ENCODE assay signal across 17 mouse cellular contexts in genomic region chr6:91690222-91690621, GRCm38 (mm10). TPM values are rescaled to one million over a fixed set of nuclear protein-coding genes. Genes with fewer than 3 reads are reported as not detected.
DNase-seq lines count a peak whose midpoint lies in the region; ATAC-seq and TF ChIP-seq lines count a peak whose summit lies in the region.
"Had no signal": no experiment of that assay in that cellular context is flagged by ENCODE, and none has a peak within 500 bp of the region (broad histone marks: within the 10 kb centered on the region; RNA-seq: fewer than 3 reads in every experiment).

No protein-coding gene starts in this region.

- ATAC-seq in kidney, embryonic 16.5 days (ENCODE audit: low FRiP score, low TSS enrichment): no peak; the same call in 1 of the 2 replicates
- ATAC-seq in liver, postnatal 0 days: no peak
- no peak for ATAC-seq in erythroblast, adult 5-6 weeks (replicated peaks; ENCODE audit: low FRiP score, poor library complexity, severe bottlenecking)
- ATAC-seq: forebrain, embryonic 13.5 days had no signal

- peak; percentile 93; the same call in 1 of the 2 replicates for TF ChIP-seq POLR2A in testis, adult 2 months (IDR thresholded peaks at IDR 0.05; ENCODE audit: control insufficient read depth, low read depth, low read length)

- no peak overlapping the region for H3K9ac ChIP-seq in kidney, embryonic 16.5 days (replicated peaks; ENCODE audit: low read length)
- no peak overlapping the region for H3K9ac ChIP-seq in liver, postnatal 0 days (replicated peaks)
- H3K9ac ChIP-seq: forebrain, embryonic 13.5 days; heart, embryonic 15.5 days; liver, embryonic 14.5 days; neural tube, embryonic 13.5 days had no signal

- H3K27ac ChIP-seq in kidney, embryonic 16.5 days (ENCODE audit: low read length): peak overlapping the region; percentile 74
- peak overlapping the region; percentile 56; the same call in 1 of the 2 replicates for H3K27ac ChIP-seq in testis, adult 2 months (ENCODE audit: control insufficient read depth, insufficient read depth, low read depth, low read length)
- 0 out of 2 replicates have a peak overlapping the region, but pooled peaks have one; percentile 24 for H3K27ac ChIP-seq in liver, postnatal 0 days (ENCODE audit: low read depth)
- H3K27ac ChIP-seq: forebrain, embryonic 13.5 days; heart, embryonic 15.5 days; limb, embryonic 10.5 days; liver, embryonic 14.5 days; neural tube, embryonic 13.5 days had no signal

- no peak for DNase-seq in kidney, adult 18-20 months
- DNase-seq in testis, postnatal 10 days (ENCODE audit: low spot score): no peak
- DNase-seq in liver, postnatal 0 days: no peak
- no peak for DNase-seq in cerebellum, adult 9-11 months
- DNase-seq: adrenal gland, postnatal 36 days; cerebellum, adult 9-10 months; layer of hippocampus, postnatal 36 days; lung, postnatal 10 days; thymus, adult 18-20 months had no signal

- no peak overlapping the region for H3K4me3 ChIP-seq in kidney, embryonic 16.5 days (ENCODE audit: low read length)
- peak overlapping the region; percentile 77 for H3K4me3 ChIP-seq in testis, adult 2 months (ENCODE audit: control insufficient read depth, low read depth, low read length)
- H3K4me3 ChIP-seq in liver, postnatal 0 days (ENCODE audit: low read depth, low read length): no peak overlapping the region
- H3K4me3 ChIP-seq: forebrain, embryonic 13.5 days; heart, embryonic 15.5 days; limb, embryonic 10.5 days; neural tube, embryonic 13.5 days had no signal

- no peak for TF ChIP-seq EP300 in liver, postnatal 0 days (IDR thresholded peaks at IDR 0.05; ENCODE audit: low read depth)

- no peaks in the 10 kb centered on the region for H3K27me3 ChIP-seq in kidney, embryonic 16.5 days (ENCODE audit: insufficient read depth, low read length)
- H3K27me3 ChIP-seq in testis, adult 2 months (ENCODE audit: control insufficient read depth, insufficient read depth, low read length): no peaks in the 10 kb centered on the region
- no peaks in the 10 kb centered on the region for H3K27me3 ChIP-seq in liver, postnatal 0 days (ENCODE audit: insufficient read depth, low read length)
- H3K27me3 ChIP-seq: forebrain, embryonic 13.5 days; heart, embryonic 15.5 days; neural tube, embryonic 13.5 days had no signal

- H3K36me3 ChIP-seq in kidney, embryonic 16.5 days (ENCODE audit: insufficient read depth, low read length): peaks cover 12% of the 10 kb centered on the region; the same call in 1 of the 2 replicates
- H3K36me3 ChIP-seq in testis, adult 2 months (ENCODE audit: control insufficient read depth, insufficient read depth, low read length): no peaks in the 10 kb centered on the region
- H3K36me3 ChIP-seq in liver, postnatal 0 days (replicated peaks; ENCODE audit: insufficient read depth, low read length): peaks cover 12% of the 10 kb centered on the region

- no peak overlapping the region for H3K4me2 ChIP-seq in kidney, embryonic 16.5 days (replicated peaks; ENCODE audit: low read depth, low read length)
- no peak overlapping the region for H3K4me2 ChIP-seq in liver, postnatal 0 days (ENCODE audit: low read depth, low read length)
- H3K4me2 ChIP-seq: forebrain, embryonic 13.5 days; heart, embryonic 15.5 days; neural tube, embryonic 13.5 days had no signal

- no peaks in the 10 kb centered on the region for H3K9me3 ChIP-seq in kidney, embryonic 16.5 days (ENCODE audit: low read length)
- H3K9me3 ChIP-seq in liver, postnatal 0 days (ENCODE audit: low read length): no peaks in the 10 kb centered on the region
- H3K9me3 ChIP-seq: forebrain, embryonic 13.5 days; heart, embryonic 15.5 days; limb, embryonic 10.5 days; neural tube, embryonic 13.5 days had no signal

- no peak for TF ChIP-seq CTCF in testis, adult 2 months (IDR thresholded peaks at IDR 0.05; ENCODE audit: control insufficient read depth, insufficient read depth, insufficient replicate concordance, low read depth, low read length)
- no peak for TF ChIP-seq CTCF in liver, postnatal 0 days (IDR thresholded peaks at IDR 0.05; ENCODE audit: low read depth)

- peaks cover 71% of the 10 kb centered on the region for H3K4me1 ChIP-seq in kidney, embryonic 16.5 days (ENCODE audit: insufficient read depth, low read length)
- H3K4me1 ChIP-seq in testis, adult 2 months (ENCODE audit: control insufficient read depth, insufficient read depth, low read length): peaks cover 6% of the 10 kb centered on the region
- H3K4me1 ChIP-seq in liver, postnatal 0 days (ENCODE audit: insufficient read depth): peaks cover 47% of the 10 kb centered on the region

- 46% methylated on average over 7 of the region's 7 CpGs for WGBS in kidney, embryonic 16.5 days
- 54% methylated on average over 7 of the region's 7 CpGs for WGBS in liver, postnatal 0 days (ENCODE audit: insufficient replicate concordance)

RNA-seq across cellular contexts. Expression of gene Slc6a6, which starts 6.4 kb away (rescaled TPM):
- 82.9 and 96.3 TPM in 2 replicates for polyA plus RNA-seq in kidney, embryonic 16.5 days (2015; fragmentation: Nextera tagmentation; extraction: Ambion mirVana)
- polyA plus RNA-seq in testis, adult 2 months (2012; rRNA removed): 108 and 114 TPM in 2 replicates
- 31.1 and 34.4 TPM in 2 replicates for polyA plus RNA-seq in liver, postnatal 0 days (2015; fragmentation: Nextera tagmentation; extraction: Ambion mirVana)
- total RNA-seq in erythroblast, adult 5-6 weeks (2015; ENCODE audit: low replicate concordance): 12.1 and 15.0 TPM in 2 replicates
- total RNA-seq in erythroblast, adult 5-6 weeks (2017; ENCODE audit: low replicate concordance): 7.1 and 11.6 TPM in 2 replicates

Comparison
In these comparisons a context has a peak if more than half of its experiments do, and no peak if none do; other contexts are left out.
1. H3K27ac ChIP-seq: peak in every context shown above with its lines; median percentile 74 in kidney, embryonic 16.5 days; 56 in testis, adult 2 months; 24 in liver, postnatal 0 days.